Mouse (Mus musculus) spleen, adult 2 months (tissue): ENCODE data around the gene Synpr. TPM values are rescaled to one million over a fixed set of nuclear protein-coding genes. Genes with fewer than 3 reads are reported as not detected.

Experiments used
- DNase-seq, 2 experiments: peaks; one replicate each; pipeline versions ENCODE4 v3.0.0 to v3.0.0-alpha.2; 2012 to 2021; ENCODE audit warnings: low spot score in 2 of 2, low read depth in 1 of 2
- H3K27ac ChIP-seq: fragments of 200-500 bp; 2 replicates; pipeline ENCODE4 v1.5.1; 2012; ENCODE audit warnings: low read length, inconsistent platforms; ENCODE audit not compliant: insufficient read depth
- H3K27me3 ChIP-seq: fragments of 200-500 bp; 2 replicates; pipeline ENCODE4 v1.6.1; 2012; ENCODE audit warnings: mild to moderate bottlenecking, moderate library complexity, low read length, inconsistent platforms; ENCODE audit not compliant: control insufficient read depth, insufficient read depth
- H3K36me3 ChIP-seq: fragments of 200-500 bp; 2 replicates; pipeline ENCODE4 v1.6.1; 2012; ENCODE audit warnings: mild to moderate bottlenecking, low read length, inconsistent platforms; ENCODE audit not compliant: control insufficient read depth, insufficient read depth
- H3K4me1 ChIP-seq: fragments of 200-500 bp; 2 replicates; pipeline ENCODE4 v1.6.1; 2011; ENCODE audit warnings: inconsistent platforms; ENCODE audit not compliant: control insufficient read depth, insufficient read depth, insufficient read length
- H3K4me3 ChIP-seq: fragments of 200-500 bp; 2 replicates; pipeline ENCODE4 v1.5.1; 2011; ENCODE audit warnings: mild to moderate bottlenecking, inconsistent platforms; ENCODE audit not compliant: insufficient read depth, insufficient read length; ENCODE audit errors: extremely low read depth
- CTCF ChIP-seq: fragments of 200-500 bp; IDR thresholded peaks from 2 replicates; pipeline ENCODE4 v1.5.1; 2011; ENCODE audit warnings: mild to moderate bottlenecking, inconsistent platforms; ENCODE audit not compliant: insufficient read depth, insufficient read length, insufficient replicate concordance; ENCODE audit errors: extremely low read depth
- POLR2A ChIP-seq: fragments of 200-500 bp; IDR thresholded peaks from 2 replicates; pipeline ENCODE4 v1.6.1; 2011; ENCODE audit warnings: low read depth, low read length, inconsistent platforms
- WGBS: fragments of 180-500 bp; shearing (Covaris S2); methylation state at CpG from one replicate; pipeline ENCODE4 v1.1.7; 2018; 5-methylcytosine and 5-hydroxymethylcytosine counted together
- polyA plus RNA-seq: library from polyadenylated mRNA; depleted of rRNA; stranded (reverse); fragments of >200 nt; gene quantifications from 2 replicates; pipeline ENCODE4 v1.2.3, GENCODE M21; 2012

The Synpr gene
- polyA plus RNA-seq, 1 experiment: not detected

DNA sequence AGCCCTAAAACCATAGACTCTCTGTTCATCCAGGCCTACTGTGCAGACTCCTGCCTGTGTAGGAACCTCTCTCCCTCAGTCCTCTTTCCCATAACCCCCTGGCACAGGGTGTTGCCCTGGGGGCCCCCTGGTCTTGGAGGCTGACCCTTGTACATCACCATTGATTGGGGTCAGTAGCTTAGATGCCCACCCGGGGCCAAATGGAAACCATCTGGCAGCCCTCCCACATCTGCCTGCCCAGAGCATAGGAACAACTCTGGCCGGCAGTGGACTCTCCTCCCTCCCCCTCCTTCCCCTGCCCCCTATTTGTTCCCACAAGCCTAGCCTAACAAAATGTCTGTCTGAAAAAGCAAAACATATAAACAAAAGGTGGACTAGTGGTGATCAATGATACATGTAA is 336.0 kb downstream of the Synpr start:
- H3K4me1 ChIP-seq: no peaks in the 10 kb centered on the region
- H3K27me3 ChIP-seq: no peaks in the 10 kb centered on the region
- H3K27ac ChIP-seq: no peak overlapping the region
- no peaks in the 10 kb centered on the region for H3K36me3 ChIP-seq
- DNase-seq: no peak
- TF ChIP-seq POLR2A: no peak
- TF ChIP-seq CTCF: no peak
- H3K4me3 ChIP-seq: no peak overlapping the region
- WGBS: 70% methylated on average over 2 of the region's 2 CpGs

DNA sequence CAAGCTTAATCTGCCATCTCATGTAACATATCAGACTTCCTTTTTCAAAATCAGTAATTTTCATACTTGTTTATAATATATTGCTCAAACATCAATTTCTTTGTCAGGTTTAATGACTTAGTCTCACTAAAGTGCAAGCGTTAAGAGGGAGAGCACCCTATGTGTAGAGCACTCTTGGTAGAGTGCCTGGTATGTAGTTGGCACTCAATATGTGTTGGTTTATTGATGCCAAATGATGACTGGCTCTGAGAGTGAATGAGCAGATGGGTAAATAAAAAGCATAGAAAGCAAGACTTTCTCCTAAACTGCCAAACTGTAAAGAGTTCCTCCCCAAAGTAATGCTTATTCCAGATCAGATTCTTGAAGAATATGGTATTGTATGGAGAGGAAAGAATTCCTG is 365.3 kb downstream of the Synpr start:
- Histone ChIP-seq H3K4me3 (no peak overlapping the region), H3K4me1 (no peaks in the 10 kb centered on the region), H3K36me3 (no peaks in the 10 kb centered on the region), H3K27me3 (no peaks in the 10 kb centered on the region), H3K27ac (no peak overlapping the region)
- TF ChIP-seq POLR2A (no peak), CTCF (no peak)
- DNase-seq: no peak
- 96% methylated on average over 1 of the region's 1 CpGs for WGBS

DNA sequence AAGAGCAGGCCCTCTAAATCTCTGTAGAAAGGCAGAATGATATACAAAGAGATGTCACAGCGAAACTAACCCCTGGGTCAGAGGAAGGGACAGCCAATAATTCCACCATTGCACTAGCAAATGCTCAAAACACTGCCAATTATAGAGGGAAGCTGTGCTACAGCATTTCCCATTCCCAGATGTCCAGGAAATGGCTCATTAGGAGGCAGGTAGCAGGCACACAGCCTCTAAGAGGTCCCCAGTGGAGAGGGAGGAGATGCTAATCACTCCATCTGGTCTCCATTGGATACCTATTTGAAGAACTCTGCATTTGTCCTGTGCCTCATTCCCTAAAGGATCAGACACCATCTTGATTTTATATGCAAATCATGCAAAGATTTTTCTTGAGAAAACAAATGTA is 366.5 kb downstream of the Synpr start:
- Histone ChIP-seq H3K36me3 (no peaks in the 10 kb centered on the region), H3K4me1 (no peaks in the 10 kb centered on the region), H3K4me3 (no peak overlapping the region), H3K27ac (no peak overlapping the region), H3K27me3 (no peaks in the 10 kb centered on the region)
- TF ChIP-seq POLR2A (no peak), CTCF (no peak)
- WGBS: 56% methylated on average over 1 of the region's 1 CpGs
- no peak for DNase-seq

GRCm38 (mm10) chr14:13651541-13652298 is 367.1 kb downstream of the Synpr start:
- no peak for DNase-seq
- H3K4me1 ChIP-seq: no peaks in the 10 kb centered on the region
- no peak overlapping the region for H3K27ac ChIP-seq
- no peak for TF ChIP-seq CTCF
- no peak for TF ChIP-seq POLR2A
- WGBS: 83% methylated on average over 2 of the region's 2 CpGs
- H3K4me3 ChIP-seq: no peak overlapping the region
- H3K27me3 ChIP-seq: no peaks in the 10 kb centered on the region
- no peaks in the 10 kb centered on the region for H3K36me3 ChIP-seq
